Mouse (Mus musculus) limb, embryonic 10.5 days (tissue): ENCODE results near the gene Usp29. TPM values are rescaled to one million over a fixed set of nuclear protein-coding genes. Genes with fewer than 3 reads are reported as not detected.
"Not testable (repeated sequence)": the region's sequence is repeated elsewhere in the genome, so short reads cannot be mapped to it uniquely, and the experiment has no call there.

Experiments used
- DNase-seq: peaks from one replicate; pipeline ENCODE4 v3.0.0-alpha.2; 2017; ENCODE audit warnings: low spot score
- H3K27ac ChIP-seq: fragments of 300-500 bp; sonication (generic); 2 replicates; pipeline ENCODE4 v1.5.1; 2016; ENCODE audit warnings: mild to moderate bottlenecking
- H3K27me3 ChIP-seq: fragments of 300-500 bp; sonication (generic); 2 replicates; pipeline ENCODE4 v1.6.1; 2016; ENCODE audit warnings: low read depth, mild to moderate bottlenecking; ENCODE audit not compliant: poor library complexity, severe bottlenecking
- H3K36me3 ChIP-seq: fragments of 300-500 bp; sonication (generic); 2 replicates; pipeline ENCODE4 v1.6.1; 2016; ENCODE audit warnings: mild to moderate bottlenecking, moderate library complexity
- H3K4me1 ChIP-seq: fragments of 300-500 bp; sonication (generic); 2 replicates; pipeline ENCODE4 v1.6.1; 2016
- H3K4me3 ChIP-seq: fragments of 300-500 bp; sonication (generic); 2 replicates; pipeline ENCODE4 v1.5.1; 2016; ENCODE audit warnings: mild to moderate bottlenecking, moderate library complexity
- H3K9me3 ChIP-seq: fragments of 300-500 bp; sonication (generic); replicated peaks from 2 replicates; pipeline ENCODE4 v1.6.1; 2016; ENCODE audit warnings: mild to moderate bottlenecking
- WGBS: fragments of 180-500 bp; shearing (Covaris S2); methylation state at CpG from one replicate; pipeline ENCODE4 v1.1.7; 2016; 5-methylcytosine and 5-hydroxymethylcytosine counted together
- polyA plus RNA-seq: library from polyadenylated mRNA; unstranded; fragments of >200 nt; fragmentation: Nextera tagmentation; extraction: Ambion mirVana; gene quantifications from 2 replicates; pipeline ENCODE4 v1.2.1, GENCODE M21; 2016

The Usp29 gene
- polyA plus RNA-seq, 1 experiment from 2014 or later = 25.4 TPM

GRCm38 (mm10) chr7:6731373-6731772 is 995 bp downstream of the Usp29 start:
- Histone ChIP-seq H3K27ac (peak overlapping the region; percentile 86), H3K27me3 (no peaks in the 10 kb centered on the region), H3K36me3 (peaks cover 53% of the 10 kb centered on the region), H3K4me3 (peak overlapping the region; percentile 63), H3K9me3 (peaks cover 39% of the 10 kb centered on the region), H3K4me1 (no peaks in the 10 kb centered on the region)
- WGBS = 48% methylated on average over 3 of the region's 3 CpGs
- DNase-seq = no peak

GRCm38 (mm10) chr7:6731930-6732329 is 1.6 kb downstream of the Usp29 start:
- peak overlapping the region; percentile 63 for H3K4me3 ChIP-seq
- DNase-seq = no peak
- peaks cover 48% of the 10 kb centered on the region for H3K36me3 ChIP-seq
- H3K27me3 ChIP-seq = no peaks in the 10 kb centered on the region
- H3K9me3 ChIP-seq = peaks cover 39% of the 10 kb centered on the region
- H3K27ac ChIP-seq = peak overlapping the region; percentile 86
- 57% methylated on average over 4 of the region's 4 CpGs for WGBS
- no peaks in the 10 kb centered on the region for H3K4me1 ChIP-seq

GRCm38 (mm10) chr7:6736060-6736459 is 5.7 kb downstream of the Usp29 start:
- DNase-seq = no peak
- 67% methylated on average over 1 of the region's 1 CpGs for WGBS
- Histone ChIP-seq H3K9me3 (0 out of 2 replicates have a peak, but pooled peaks cover 4% of the 10 kb centered on the region), H3K27ac (no peak overlapping the region), H3K27me3 (no peaks in the 10 kb centered on the region), H3K4me3 (no peak overlapping the region), H3K4me1 (no peaks in the 10 kb centered on the region), H3K36me3 (peaks cover 22% of the 10 kb centered on the region)

GRCm38 (mm10) chr7:6744281-6744904 is 14.0 kb downstream of the Usp29 start:
- H3K9me3 ChIP-seq = no peaks in the 10 kb centered on the region
- DNase-seq = no peak
- peaks cover 12% of the 10 kb centered on the region for H3K36me3 ChIP-seq
- WGBS = 29% methylated on average over 10 of the region's 10 CpGs
- no peak overlapping the region for H3K4me3 ChIP-seq
- no peaks in the 10 kb centered on the region for H3K27me3 ChIP-seq
- H3K4me1 ChIP-seq = peaks cover 36% of the 10 kb centered on the region
- peak overlapping the region; percentile 66; the same call in 1 of the 2 replicates for H3K27ac ChIP-seq

- Histone ChIP-seq H3K9me3 (no peaks in the 10 kb centered on the region), H3K4me1 (peaks cover 64% of the 10 kb centered on the region), H3K27ac (peak overlapping the region; percentile 54; the same call in 1 of the 2 replicates), H3K27me3 (no peaks in the 10 kb centered on the region), H3K4me3 (no peak overlapping the region), H3K36me3 (peaks cover 5% of the 10 kb centered on the region; the same call in 1 of the 2 replicates)
- WGBS = 59% methylated on average over 7 of the region's 7 CpGs
- DNase-seq = no peak
Measured at GRCm38 (mm10) chr7:6749196-6749595, 18.8 kb downstream of the Usp29 start.

GRCm38 (mm10) chr7:6753440-6753839 is 23.1 kb downstream of the Usp29 start:
- Histone ChIP-seq H3K36me3 (peaks cover 25% of the 10 kb centered on the region), H3K9me3 (no peaks in the 10 kb centered on the region), H3K4me1 (peaks cover 45% of the 10 kb centered on the region), H3K4me3 (no peak overlapping the region), H3K27ac (peak overlapping the region; percentile 71), H3K27me3 (no peaks in the 10 kb centered on the region)
- DNase-seq = no peak
- WGBS = 23% methylated on average over 4 of the region's 4 CpGs

GRCm38 (mm10) chr7:6756777-6757291 is 26.5 kb downstream of the Usp29 start:
- H3K4me1 ChIP-seq = peaks cover 22% of the 10 kb centered on the region
- H3K36me3 ChIP-seq = peaks cover 40% of the 10 kb centered on the region
- no peak overlapping the region for H3K4me3 ChIP-seq
- no peaks in the 10 kb centered on the region for H3K9me3 ChIP-seq
- WGBS = 82% methylated on average over 4 of the region's 4 CpGs
- H3K27me3 ChIP-seq = no peaks in the 10 kb centered on the region
- H3K27ac ChIP-seq = no peak overlapping the region
- no peak for DNase-seq

GRCm38 (mm10) chr7:6759698-6760097 is 29.3 kb downstream of the Usp29 start:
- DNase-seq = no peak
- 72% methylated on average over 12 of the region's 12 CpGs for WGBS

GRCm38 (mm10) chr7:6760170-6760569 is 29.8 kb downstream of the Usp29 start:
- WGBS = 39% methylated on average over 6 of the region's 6 CpGs
- Histone ChIP-seq H3K27me3 (no peaks in the 10 kb centered on the region), H3K36me3 (peaks cover 43% of the 10 kb centered on the region), H3K4me3 (no peak overlapping the region), H3K4me1 (peaks cover 9% of the 10 kb centered on the region), H3K9me3 (no peaks in the 10 kb centered on the region), H3K27ac (0 out of 2 replicates have a peak overlapping the region, but pooled peaks have one; percentile 7)
- no peak for DNase-seq

More at GRCm38 (mm10) chr7:6759698-6760097, 29.3 kb downstream of the Usp29 start:
- Histone ChIP-seq H3K4me1 (peaks cover 8% of the 10 kb centered on the region), H3K4me3 (no peak overlapping the region), H3K36me3 (peaks cover 48% of the 10 kb centered on the region), H3K27me3 (no peaks in the 10 kb centered on the region), H3K9me3 (no peaks in the 10 kb centered on the region), H3K27ac (0 out of 2 replicates have a peak overlapping the region, but pooled peaks have one; percentile 7)

- no peaks in the 10 kb centered on the region for H3K9me3 ChIP-seq
- no peaks in the 10 kb centered on the region for H3K27me3 ChIP-seq
- H3K4me3 ChIP-seq = no peak overlapping the region
- H3K4me1 ChIP-seq = peaks cover 25% of the 10 kb centered on the region
- peak overlapping the region; percentile 53 for H3K27ac ChIP-seq
- peaks cover 53% of the 10 kb centered on the region for H3K36me3 ChIP-seq
- DNase-seq = no peak
- 44% methylated on average over 5 of the region's 5 CpGs for WGBS
Measured at GRCm38 (mm10) chr7:6765240-6765639, 34.9 kb downstream of the Usp29 start.

- H3K9me3 ChIP-seq = no peaks in the 10 kb centered on the region
- DNase-seq = peak; percentile 69
- H3K4me1 ChIP-seq = peaks cover 36% of the 10 kb centered on the region
- under 1% methylated on average over 8 of the region's 8 CpGs for WGBS
- peak overlapping the region; percentile 6 for H3K4me3 ChIP-seq
- peak overlapping the region; percentile 85 for H3K27ac ChIP-seq
- no peaks in the 10 kb centered on the region for H3K27me3 ChIP-seq
- peaks cover 31% of the 10 kb centered on the region for H3K36me3 ChIP-seq
Measured at GRCm38 (mm10) chr7:6770286-6770685, 39.9 kb downstream of the Usp29 start.

GRCm38 (mm10) chr7:6773865-6774413 is 43.6 kb downstream of the Usp29 start:
- H3K4me3 ChIP-seq, H3K36me3 ChIP-seq, H3K9me3 ChIP-seq, DNase-seq, H3K27me3 ChIP-seq: not testable (repeated sequence)
- 34% methylated on average over 11 of the region's 11 CpGs for WGBS
- peak overlapping the region; percentile 38 for H3K27ac ChIP-seq
- H3K4me1 ChIP-seq = peaks cover 57% of the 10 kb centered on the region

- 86% methylated on average over 10 of the region's 10 CpGs for WGBS
- Histone ChIP-seq H3K4me3 (no peak overlapping the region), H3K36me3 (no peaks in the 10 kb centered on the region), H3K9me3 (no peaks in the 10 kb centered on the region), H3K27ac (peak overlapping the region; percentile 74), H3K4me1 (peaks cover 44% of the 10 kb centered on the region), H3K27me3 (no peaks in the 10 kb centered on the region)
- DNase-seq = no peak
Measured at GRCm38 (mm10) chr7:6776314-6777059, 46.1 kb downstream of the Usp29 start.
